Mouse (Mus musculus): ENCODE results near the gene Nup133. TPM values are rescaled to one million over a fixed set of nuclear protein-coding genes. Genes with fewer than 3 reads are reported as not detected.

Gene Nup133
- total and polyA plus RNA-seq, 3 experiments: 49.6 to 58.1 (median 58.0) TPM

- no peaks in the 10 kb centered on the region for H3K27me3 ChIP-seq (ENCODE audit: control insufficient read depth in 1 of 2, insufficient read depth in 2 of 2, low read length in 2 of 2)
- peaks cover 0 to 20% of the 10 kb centered on the region in 2 experiments; a peak in 2 of 4 replicates for H3K36me3 ChIP-seq (ENCODE audit: control insufficient read depth in 1 of 2, insufficient read depth in 2 of 2, low read length in 2 of 2)
- H3K9ac ChIP-seq (ENCODE audit: control insufficient read depth, low read depth, low read length, poor library complexity, severe bottlenecking): no peak overlapping the region
These were observed 88.7 kb downstream of the Nup133 start for GRCm38 (mm10) chr8:123860386-123860785.

DNA sequence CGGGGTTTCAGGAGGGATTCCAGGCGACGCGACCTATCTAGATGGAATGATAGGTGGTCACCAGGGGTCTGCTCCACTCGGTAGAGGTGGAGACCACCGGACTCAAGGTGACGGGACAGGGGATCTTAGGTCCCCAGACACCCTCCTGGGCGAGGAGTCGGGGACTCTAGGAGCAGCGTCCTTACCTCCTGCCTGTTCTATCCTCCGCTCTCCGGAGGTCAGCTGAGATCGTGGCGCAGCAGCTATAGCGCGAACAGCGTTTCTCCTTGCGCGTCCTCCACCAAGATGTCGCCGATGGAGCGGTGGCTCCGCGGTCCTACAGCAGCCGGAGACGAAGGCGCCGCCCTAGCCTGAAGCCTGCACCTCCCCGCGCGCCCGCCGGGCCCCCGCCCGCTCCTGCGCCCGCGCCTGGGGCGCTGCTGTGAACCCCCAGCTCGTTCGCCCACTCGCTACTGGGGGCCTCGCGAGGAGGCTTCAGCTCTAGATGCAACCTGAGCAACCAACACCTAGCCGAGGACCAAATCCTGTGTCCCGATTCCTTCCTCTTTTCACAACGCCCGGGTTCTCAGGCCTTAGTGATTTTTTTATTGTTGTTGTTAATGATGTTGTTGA is 89.3 kb downstream of the Nup133 start, which contains the start of gene Ccsap:
Gene Ccsap (minus strand): TSS at position 562 of the 612 bp plus-strand sequence.
- DNase-seq (ENCODE audit: low read depth, low spot score): no peak
- no peaks in the 10 kb centered on the region for H3K27me3 ChIP-seq (ENCODE audit: control insufficient read depth in 1 of 2, insufficient read depth in 2 of 2, low read length in 2 of 2)
- peak within 1 kb of the TSS; percentile 86 for H3K9ac ChIP-seq (ENCODE audit: control insufficient read depth, low read depth, low read length, poor library complexity, severe bottlenecking)
- H3K4me1 ChIP-seq (ENCODE audit: control insufficient read depth in 1 of 2, insufficient read depth in 2 of 2, low read length in 2 of 2): peaks cover 4 to 31% of the 10 kb centered on the region in 2 experiments
- peak within 1 kb of the TSS; percentile 56 for H3K27ac ChIP-seq (ENCODE audit: control insufficient read depth, low read depth, low read length)
- peaks cover 38% of the 10 kb centered on the region for H3K79me2 ChIP-seq (ENCODE audit: control insufficient read depth, insufficient read depth, low read length, poor library complexity)
- TF ChIP-seq SIN3A (IDR thresholded peaks at IDR 0.05; ENCODE audit: low read length): 0 out of 2 replicates have a peak, but pooled peaks have one; percentile 6
- TF ChIP-seq USF1 (IDR thresholded peaks at IDR 0.05; ENCODE audit: low read depth, low read length): no peak
- no peak for TF ChIP-seq RCOR1 (IDR thresholded peaks at IDR 0.05; ENCODE audit: low read depth, low read length)
- no peak for TF ChIP-seq MYB (IDR thresholded peaks at IDR 0.05; ENCODE audit: low read depth, low read length)
- H3K36me3 ChIP-seq (ENCODE audit: control insufficient read depth in 1 of 2, insufficient read depth in 2 of 2, low read length in 2 of 2): peaks cover 0 to 23% of the 10 kb centered on the region in 2 experiments; a peak in 2 of 4 replicates
- H3K4me3 ChIP-seq (ENCODE audit: control insufficient read depth in 1 of 2, insufficient read depth in 1 of 2, low read depth in 2 of 2, low read length in 2 of 2): peak within 1 kb of the TSS; percentile 83 to 94
- no peaks in the 10 kb centered on the region for H3K9me3 ChIP-seq (replicated peaks; ENCODE audit: insufficient read depth, low read length)

More at GRCm38 (mm10) chr8:123860386-123860785, 88.7 kb downstream of the Nup133 start:
- Histone ChIP-seq H3K9me3 (replicated peaks; ENCODE audit: insufficient read depth, low read length) (no peaks in the 10 kb centered on the region), H3K4me1 (ENCODE audit: control insufficient read depth in 1 of 2, insufficient read depth in 2 of 2, low read length in 2 of 2) (peaks cover 6 to 28% of the 10 kb centered on the region in 2 experiments), H3K79me2 (ENCODE audit: control insufficient read depth, insufficient read depth, low read length, poor library complexity) (peaks cover 35% of the 10 kb centered on the region), H3K4me3 (ENCODE audit: control insufficient read depth in 1 of 2, insufficient read depth in 1 of 2, low read depth in 2 of 2, low read length in 2 of 2) (peak overlapping the region in 1 of 2 experiments; percentile 83; a peak in 1 of 4 replicates), H3K27ac (ENCODE audit: control insufficient read depth, low read depth, low read length) (no peak overlapping the region)
- DNase-seq (ENCODE audit: low read depth, low spot score): no peak
- TF ChIP-seq GABPA (IDR thresholded peaks at IDR 0.05; ENCODE audit: low read depth, low read length): no peak
- no peak for TF ChIP-seq MYB (IDR thresholded peaks at IDR 0.05; ENCODE audit: low read depth, low read length)
- no peak for TF ChIP-seq EP300 (IDR thresholded peaks at IDR 0.05; ENCODE audit: low read depth in 1 of 2, low read length in 2 of 2)

- Histone ChIP-seq H3K9me3 (replicated peaks; ENCODE audit: insufficient read depth, low read length) (no peaks in the 10 kb centered on the region), H3K27me3 (ENCODE audit: control insufficient read depth in 1 of 2, insufficient read depth in 2 of 2, low read length in 2 of 2) (no peaks in the 10 kb centered on the region), H3K27ac (ENCODE audit: control insufficient read depth, low read depth, low read length) (peak overlapping the region; percentile 56), H3K79me2 (ENCODE audit: control insufficient read depth, insufficient read depth, low read length, poor library complexity) (peaks cover 40% of the 10 kb centered on the region), H3K4me1 (ENCODE audit: control insufficient read depth in 1 of 2, insufficient read depth in 2 of 2, low read length in 2 of 2) (peaks cover 5 to 28% of the 10 kb centered on the region in 2 experiments), H3K4me3 (ENCODE audit: control insufficient read depth in 1 of 2, insufficient read depth in 1 of 2, low read depth in 2 of 2, low read length in 2 of 2) (peak overlapping the region; percentile 83 to 94), H3K9ac (ENCODE audit: control insufficient read depth, low read depth, low read length, poor library complexity, severe bottlenecking) (peak overlapping the region; percentile 86), H3K36me3 (ENCODE audit: control insufficient read depth in 1 of 2, insufficient read depth in 2 of 2, low read length in 2 of 2) (peaks cover 0 to 25% of the 10 kb centered on the region in 2 experiments; a peak in 2 of 4 replicates)
- peak; percentile 94 for DNase-seq (ENCODE audit: low read depth, low spot score)
- TF ChIP-seq ZKSCAN1 (IDR thresholded peaks at IDR 0.05; ENCODE audit: low read depth, low read length): no peak
- no peak for TF ChIP-seq MAX (IDR thresholded peaks at IDR 0.05; ENCODE audit: low read length)
- TF ChIP-seq TCF12 (IDR thresholded peaks at IDR 0.05; ENCODE audit: low read depth, low read length): peak; percentile 56
- TF ChIP-seq USF2 (IDR thresholded peaks at IDR 0.05; ENCODE audit: borderline replicate concordance in 1 of 2, insufficient read depth in 1 of 2, low read depth in 1 of 2, low read length in 2 of 2): no peak
- TF ChIP-seq MAFK (IDR thresholded peaks at IDR 0.05; ENCODE audit: borderline replicate concordance, low read depth, low read length): no peak
- peak; percentile 54; the same call in 1 of the 2 replicates for TF ChIP-seq MXI1 (IDR thresholded peaks at IDR 0.05; ENCODE audit: low read depth, low read length)
- no peak for TF ChIP-seq RCOR1 (IDR thresholded peaks at IDR 0.05; ENCODE audit: low read depth, low read length)
- peak; percentile 53; the same call in 1 of the 2 replicates for TF ChIP-seq POLR2AphosphoS2 (IDR thresholded peaks at IDR 0.05; ENCODE audit: low read length)
- no peak; the same call in 1 of the 2 replicates for TF ChIP-seq HCFC1 (IDR thresholded peaks at IDR 0.05; ENCODE audit: low read depth, low read length)
- peak; percentile 74; the same call in 1 of the 2 replicates for TF ChIP-seq ZMIZ1 (IDR thresholded peaks at IDR 0.05; ENCODE audit: low read depth, low read length)
- TF ChIP-seq TAL1 (IDR thresholded peaks at IDR 0.05; ENCODE audit: low read length): no peak
- TF ChIP-seq JUND (IDR thresholded peaks at IDR 0.05; ENCODE audit: low read depth, low read length): no peak
- TF ChIP-seq BHLHE40 (IDR thresholded peaks at IDR 0.05; ENCODE audit: borderline replicate concordance, low read depth, low read length): no peak
- TF ChIP-seq EP300 (IDR thresholded peaks at IDR 0.05; ENCODE audit: low read depth in 1 of 2, low read length in 2 of 2): no peak
- no peak for TF ChIP-seq GABPA (IDR thresholded peaks at IDR 0.05; ENCODE audit: low read depth, low read length)
- TF ChIP-seq ETS1 (IDR thresholded peaks at IDR 0.05; ENCODE audit: low read depth, low read length): no peak; the same call in 1 of the 2 replicates
- no peak for TF ChIP-seq USF1 (IDR thresholded peaks at IDR 0.05; ENCODE audit: low read depth, low read length)
- TF ChIP-seq MEF2A (IDR thresholded peaks at IDR 0.05; ENCODE audit: extremely low read depth, insufficient replicate concordance, low read depth, low read length, poor library complexity, severe bottlenecking): no peak
- peak; percentile 97 for TF ChIP-seq MAZ (IDR thresholded peaks at IDR 0.05; ENCODE audit: low read depth, low read length)
These were observed 90.0 kb downstream of the Nup133 start for GRCm38 (mm10) chr8:123858941-123859647.
